Mouse (Mus musculus) cortical plate, adult 2 months (tissue): ENCODE measurements at regions not wholly inside any gene's neighbourhood (a gene's known extent, or its start where the extent isn't known, plus 50 kb on each side); places are given as distances from the start of the nearest gene placed in this dataset.

ENCODE experiments used
- CTCF ChIP-seq: fragments of 200-500 bp; IDR thresholded peaks from 2 replicates; pipeline ENCODE4 v1.5.1; 2011; ENCODE audit warnings: mild to moderate bottlenecking, control low read depth, low read length; ENCODE audit not compliant: insufficient read depth; ENCODE audit errors: extremely low read depth
- POLR2A ChIP-seq: fragments of 200-500 bp; IDR thresholded peaks from 2 replicates; pipeline ENCODE4 v1.6.1; 2011; ENCODE audit warnings: mild to moderate bottlenecking, low read length, control low read depth; ENCODE audit not compliant: insufficient read depth; ENCODE audit errors: extremely low read depth

DNA sequence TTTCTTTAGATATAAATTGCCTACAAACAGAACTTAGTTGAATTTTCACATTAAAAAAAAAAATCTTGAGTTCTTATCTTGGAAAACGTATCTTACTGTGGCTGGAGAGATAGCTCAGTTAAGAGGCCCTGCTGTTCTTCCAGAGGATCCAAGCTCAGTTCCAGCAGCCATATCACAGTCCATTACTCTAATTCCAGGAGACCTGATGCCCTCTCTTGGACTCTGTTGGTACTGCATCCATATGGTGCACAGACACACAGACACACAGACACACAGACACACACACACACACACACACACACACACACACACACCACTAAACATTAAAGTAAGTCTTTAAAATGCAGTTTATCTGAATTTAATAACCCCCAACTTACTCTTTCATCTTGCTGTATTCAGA is 132.7 kb upstream of the Nr4a3 start:
- no peak for TF ChIP-seq CTCF
- TF ChIP-seq POLR2A: no peak
